Mouse (Mus musculus) midbrain, embryonic 15.5 days (tissue): ENCODE results near the gene Kif6. TPM values are rescaled to one million over a fixed set of nuclear protein-coding genes. Genes with fewer than 3 reads are reported as not detected.
A peak's percentile ranks its signal among the peaks of the same experiment; 100 is the strongest.

Experiments used
- ATAC-seq: fragments of 200-750 bp; cut with Nextera tagmentation; replicated peaks from 2 replicates; pipeline ENCODE4 v1.8.0; 2017; ENCODE audit warnings: moderate TSS enrichment
- H3K27ac ChIP-seq: fragments of 300-500 bp; sonication (generic); 2 replicates; pipeline ENCODE4 v1.5.1; 2015; ENCODE audit warnings: mild to moderate bottlenecking, inconsistent platforms
- H3K27me3 ChIP-seq: fragments of 300-500 bp; sonication (generic); replicated peaks from 2 replicates; pipeline ENCODE4 v1.6.1; 2015; ENCODE audit warnings: inconsistent platforms
- H3K36me3 ChIP-seq: fragments of 300-500 bp; sonication (generic); replicated peaks from 2 replicates; pipeline ENCODE4 v1.6.1; 2015; ENCODE audit warnings: inconsistent platforms
- H3K4me1 ChIP-seq: fragments of 300-500 bp; sonication (generic); 2 replicates; pipeline ENCODE4 v1.6.1; 2015; ENCODE audit warnings: inconsistent platforms
- H3K4me2 ChIP-seq: fragments of 300-500 bp; sonication (generic); 2 replicates; pipeline ENCODE4 v1.6.1; 2015; ENCODE audit warnings: inconsistent platforms, mild to moderate bottlenecking, moderate library complexity
- H3K4me3 ChIP-seq: fragments of 300-500 bp; sonication (generic); 2 replicates; pipeline ENCODE4 v1.5.1; 2015; ENCODE audit warnings: mild to moderate bottlenecking, inconsistent platforms
- H3K9ac ChIP-seq: fragments of 300-500 bp; sonication (generic); 2 replicates; pipeline ENCODE4 v1.6.1; 2015; ENCODE audit warnings: mild to moderate bottlenecking, inconsistent platforms
- H3K9me3 ChIP-seq: fragments of 300-500 bp; sonication (generic); 2 replicates; pipeline ENCODE4 v1.6.1; 2016; ENCODE audit warnings: inconsistent platforms
- WGBS: fragments of 180-500 bp; shearing (Covaris S2); methylation state at CpG from one replicate; pipeline ENCODE4 v1.1.7; 2015; ENCODE audit warnings: mixed read lengths; 5-methylcytosine and 5-hydroxymethylcytosine counted together
- polyA plus RNA-seq: library from polyadenylated mRNA; unstranded; fragments of >200 nt; fragmentation: Nextera tagmentation; extraction: Ambion mirVana; gene quantifications from 2 replicates; pipeline ENCODE4 v1.2.1, GENCODE M21; 2015

Kif6 gene
- polyA plus RNA-seq, 1 experiment from 2014 or later = 2.8 TPM

- no peak for ATAC-seq
- Histone ChIP-seq H3K36me3 (no peaks in the 10 kb centered on the region), H3K27me3 (no peaks in the 10 kb centered on the region), H3K4me2 (no peak overlapping the region), H3K27ac (no peak overlapping the region), H3K4me1 (no peaks in the 10 kb centered on the region), H3K4me3 (no peak overlapping the region), H3K9me3 (no peaks in the 10 kb centered on the region), H3K9ac (no peak overlapping the region)
- 59% methylated on average over 8 of the region's 8 CpGs for WGBS
Observed at GRCm38 (mm10) chr17:49633041-49633440, 18.1 kb downstream of the Kif6 start.

GRCm38 (mm10) chr17:49641903-49642302 lies 27.0 kb downstream of the Kif6 start:
- no peak for ATAC-seq
- no peak overlapping the region for H3K4me3 ChIP-seq
- WGBS = 94% methylated on average over 6 of the region's 6 CpGs
- 0 out of 2 replicates have a peak, but pooled peaks cover 3% of the 10 kb centered on the region for H3K4me1 ChIP-seq
- no peaks in the 10 kb centered on the region for H3K9me3 ChIP-seq
- no peak overlapping the region for H3K4me2 ChIP-seq
- H3K27ac ChIP-seq = no peak overlapping the region
- H3K27me3 ChIP-seq = no peaks in the 10 kb centered on the region
- H3K36me3 ChIP-seq = no peaks in the 10 kb centered on the region
- no peak overlapping the region for H3K9ac ChIP-seq

- 93% methylated on average over 8 of the region's 8 CpGs for WGBS
- H3K9ac ChIP-seq = no peak overlapping the region
- no peaks in the 10 kb centered on the region for H3K9me3 ChIP-seq
- no peak overlapping the region for H3K27ac ChIP-seq
- H3K4me2 ChIP-seq = no peak overlapping the region
- H3K4me3 ChIP-seq = no peak overlapping the region
- H3K4me1 ChIP-seq = 0 out of 2 replicates have a peak, but pooled peaks cover 3% of the 10 kb centered on the region
- H3K36me3 ChIP-seq = no peaks in the 10 kb centered on the region
- no peaks in the 10 kb centered on the region for H3K27me3 ChIP-seq
- ATAC-seq = no peak
Observed at GRCm38 (mm10) chr17:49642336-49642735, 27.4 kb downstream of the Kif6 start.

- ATAC-seq = no peak
- H3K4me3 ChIP-seq = no peak overlapping the region
- no peak overlapping the region for H3K4me2 ChIP-seq
- H3K36me3 ChIP-seq = no peaks in the 10 kb centered on the region
- no peak overlapping the region for H3K27ac ChIP-seq
- H3K9me3 ChIP-seq = no peaks in the 10 kb centered on the region
- H3K9ac ChIP-seq = no peak overlapping the region
- H3K4me1 ChIP-seq = 0 out of 2 replicates have a peak, but pooled peaks cover 3% of the 10 kb centered on the region
- no peaks in the 10 kb centered on the region for H3K27me3 ChIP-seq
- WGBS = 88% methylated on average over 11 of the region's 11 CpGs
Observed at GRCm38 (mm10) chr17:49642889-49643490, 28.1 kb downstream of the Kif6 start.

- Histone ChIP-seq H3K27me3 (no peaks in the 10 kb centered on the region), H3K4me1 (no peaks in the 10 kb centered on the region), H3K9me3 (no peaks in the 10 kb centered on the region), H3K4me2 (no peak overlapping the region), H3K4me3 (no peak overlapping the region), H3K27ac (no peak overlapping the region), H3K36me3 (no peaks in the 10 kb centered on the region), H3K9ac (no peak overlapping the region)
- 93% methylated on average over 5 of the region's 5 CpGs for WGBS
- no peak for ATAC-seq
Observed at GRCm38 (mm10) chr17:49646267-49646666, 31.3 kb downstream of the Kif6 start.

- Histone ChIP-seq H3K36me3 (no peaks in the 10 kb centered on the region), H3K4me3 (no peak overlapping the region), H3K27me3 (no peaks in the 10 kb centered on the region), H3K9ac (no peak overlapping the region), H3K4me2 (no peak overlapping the region), H3K9me3 (no peaks in the 10 kb centered on the region), H3K27ac (no peak overlapping the region), H3K4me1 (0 out of 2 replicates have a peak, but pooled peaks cover 3% of the 10 kb centered on the region)
- ATAC-seq = no peak
- WGBS = 80% methylated on average over 2 of the region's 2 CpGs
Observed at GRCm38 (mm10) chr17:49648970-49649369, 34.0 kb downstream of the Kif6 start.

GRCm38 (mm10) chr17:49649394-49649793 lies 34.5 kb downstream of the Kif6 start:
- H3K9ac ChIP-seq = no peak overlapping the region
- no peak for ATAC-seq
- no peaks in the 10 kb centered on the region for H3K36me3 ChIP-seq
- 0 out of 2 replicates have a peak, but pooled peaks cover 3% of the 10 kb centered on the region for H3K4me1 ChIP-seq
- no peaks in the 10 kb centered on the region for H3K9me3 ChIP-seq
- H3K27ac ChIP-seq = no peak overlapping the region
- H3K4me2 ChIP-seq = no peak overlapping the region
- H3K4me3 ChIP-seq = no peak overlapping the region
- WGBS = 92% methylated on average over 7 of the region's 7 CpGs
- no peaks in the 10 kb centered on the region for H3K27me3 ChIP-seq

GRCm38 (mm10) chr17:49650366-49650765 lies 35.4 kb downstream of the Kif6 start:
- Histone ChIP-seq H3K4me2 (no peak overlapping the region), H3K4me3 (no peak overlapping the region), H3K27me3 (no peaks in the 10 kb centered on the region), H3K9ac (no peak overlapping the region), H3K4me1 (0 out of 2 replicates have a peak, but pooled peaks cover 3% of the 10 kb centered on the region), H3K9me3 (no peaks in the 10 kb centered on the region), H3K36me3 (no peaks in the 10 kb centered on the region), H3K27ac (no peak overlapping the region)
- WGBS = 86% methylated on average over 4 of the region's 4 CpGs
- ATAC-seq = no peak

- Histone ChIP-seq H3K27ac (peak overlapping the region; percentile 8; the same call in 1 of the 2 replicates), H3K36me3 (no peaks in the 10 kb centered on the region), H3K4me1 (0 out of 2 replicates have a peak, but pooled peaks cover 3% of the 10 kb centered on the region), H3K4me2 (no peak overlapping the region), H3K4me3 (no peak overlapping the region), H3K27me3 (no peaks in the 10 kb centered on the region), H3K9me3 (no peaks in the 10 kb centered on the region), H3K9ac (no peak overlapping the region)
- 0 out of 2 replicates have a peak, but pooled peaks have one; percentile 54 for ATAC-seq
- WGBS = 39% methylated on average over 3 of the region's 3 CpGs
Observed at GRCm38 (mm10) chr17:49652357-49652756, 37.4 kb downstream of the Kif6 start.

- Histone ChIP-seq H3K4me1 (0 out of 2 replicates have a peak, but pooled peaks cover 3% of the 10 kb centered on the region), H3K4me3 (no peak overlapping the region), H3K4me2 (no peak overlapping the region), H3K9ac (no peak overlapping the region), H3K27me3 (no peaks in the 10 kb centered on the region), H3K27ac (0 out of 2 replicates have a peak overlapping the region, but pooled peaks have one; percentile 8), H3K9me3 (no peaks in the 10 kb centered on the region), H3K36me3 (no peaks in the 10 kb centered on the region)
- ATAC-seq = 0 out of 2 replicates have a peak, but pooled peaks have one; percentile 24
- WGBS = 50% methylated on average over 5 of the region's 5 CpGs
Observed at GRCm38 (mm10) chr17:49652800-49653199, 37.9 kb downstream of the Kif6 start.

GRCm38 (mm10) chr17:49661626-49662025 lies 46.7 kb downstream of the Kif6 start:
- no peak overlapping the region for H3K4me3 ChIP-seq
- no peak for ATAC-seq
- no peaks in the 10 kb centered on the region for H3K36me3 ChIP-seq
- no peak overlapping the region for H3K9ac ChIP-seq
- H3K27me3 ChIP-seq = no peaks in the 10 kb centered on the region
- no peaks in the 10 kb centered on the region for H3K9me3 ChIP-seq
- no peaks in the 10 kb centered on the region for H3K4me1 ChIP-seq
- H3K4me2 ChIP-seq = no peak overlapping the region
- H3K27ac ChIP-seq = no peak overlapping the region
- WGBS = 78% methylated on average over 6 of the region's 6 CpGs

- no peak overlapping the region for H3K27ac ChIP-seq
- H3K4me1 ChIP-seq = no peaks in the 10 kb centered on the region
- no peaks in the 10 kb centered on the region for H3K9me3 ChIP-seq
- H3K36me3 ChIP-seq = no peaks in the 10 kb centered on the region
- 95% methylated on average over 5 of the region's 5 CpGs for WGBS
- ATAC-seq = no peak
- H3K27me3 ChIP-seq = no peaks in the 10 kb centered on the region
- H3K9ac ChIP-seq = no peak overlapping the region
- no peak overlapping the region for H3K4me3 ChIP-seq
- no peak overlapping the region for H3K4me2 ChIP-seq
Observed at GRCm38 (mm10) chr17:49666728-49667127, 51.8 kb downstream of the Kif6 start.

GRCm38 (mm10) chr17:49668296-49668695 lies 53.4 kb downstream of the Kif6 start:
- 90% methylated on average over 6 of the region's 6 CpGs for WGBS
- no peaks in the 10 kb centered on the region for H3K9me3 ChIP-seq
- H3K9ac ChIP-seq = no peak overlapping the region
- no peaks in the 10 kb centered on the region for H3K36me3 ChIP-seq
- H3K27me3 ChIP-seq = no peaks in the 10 kb centered on the region
- H3K27ac ChIP-seq = no peak overlapping the region
- no peak for ATAC-seq
- H3K4me1 ChIP-seq = 0 out of 2 replicates have a peak, but pooled peaks cover 3% of the 10 kb centered on the region
- H3K4me2 ChIP-seq = no peak overlapping the region
- no peak overlapping the region for H3K4me3 ChIP-seq
